Mouse (Mus musculus): Measurements from ENCODE around the gene Pigr.

DNA sequence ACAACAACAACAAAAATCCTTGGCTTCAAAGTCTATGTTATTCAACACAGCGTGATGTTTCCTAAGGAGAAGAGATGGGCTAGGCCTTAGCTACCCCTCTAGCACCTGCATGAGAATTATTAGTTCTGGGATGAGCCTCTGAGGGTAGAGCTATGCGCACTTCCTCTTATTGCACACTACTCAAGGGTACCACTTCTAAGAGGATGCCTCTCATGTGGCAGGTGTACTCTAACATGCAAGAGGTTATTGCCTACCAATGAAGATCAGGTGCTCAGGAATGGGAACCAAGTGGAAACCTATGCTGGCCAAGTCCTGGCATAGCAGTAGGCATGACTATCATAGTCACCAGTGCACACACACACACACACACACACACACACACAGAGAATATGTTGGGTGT, 27.1 kb upstream of the Pigr start:
- TF ChIP-seq EP300 (optimal IDR thresholded peaks at IDR 0.05) (no peak), CTCF (IDR thresholded peaks at IDR 0.05; ENCODE audit: low read depth) (no peak)
